Mouse (Mus musculus) left cerebral cortex, adult 2 months (tissue): Measurements from ENCODE around the gene Nedd9. TPM values are rescaled to one million over a fixed set of nuclear protein-coding genes. Genes with fewer than 3 reads are reported as not detected.

Experiments
- DNase-seq, 2 experiments: peaks; one replicate each; pipeline ENCODE4 v3.0.0; 2021 to 2022; ENCODE audit warnings: low spot score in 2 of 2, mixed read lengths in 1 of 2; ENCODE audit errors: extremely low spot score in 1 of 2
- H3K27ac ChIP-seq: fragments of 200-600 bp; 2 replicates; pipeline ENCODE4 v1.8.1; 2022
- H3K4me3 ChIP-seq: fragments of 200-600 bp; 2 replicates; pipeline ENCODE4 v1.8.1; 2022
- CTCF ChIP-seq: fragments of 200-600 bp; IDR thresholded peaks from 2 replicates; pipeline ENCODE4 v1.8.1; 2022; ENCODE audit warnings: antibody characterized with exemption, mild to moderate bottlenecking, moderate library complexity
- intact Hi-C: fragments of 180-260 bp; cut with DNase I; formaldehyde crosslinking; loops from one replicate; pipeline ENCODE4 v1.15.1; 2025
- total RNA-seq, 2 experiments: library from RNA; stranded (reverse); gene quantifications; 2 replicates each; pipeline ENCODE4 v1.2.3; 2021

The Nedd9 gene
- total RNA-seq, 2 experiments from 2014 or later, result 9.5 to 11.2 TPM

- TF ChIP-seq CTCF, result no peak
- Histone ChIP-seq H3K4me3 (no peak overlapping the region), H3K27ac (no peak overlapping the region)
- intact Hi-C loops, result no loop called here
- DNase-seq, result no peak
Measured at GRCm38 (mm10) chr13:41446591-41446990, 40.6 kb downstream of the Nedd9 start.

- no peak for TF ChIP-seq CTCF
- intact Hi-C loops, result loop anchor here (1.0 kb wide), 1 partner anchor 106 kb away; no protein-coding TSS in a partner anchor
- no peak for DNase-seq
- H3K4me3 ChIP-seq, result no peak overlapping the region
- H3K27ac ChIP-seq, result no peak overlapping the region
Measured at GRCm38 (mm10) chr13:41445067-41445808, 41.9 kb downstream of the Nedd9 start.

GRCm38 (mm10) chr13:41444230-41444629 lies 42.9 kb downstream of the Nedd9 start:
- intact Hi-C loops, result no loop called here
- TF ChIP-seq CTCF, result no peak
- Histone ChIP-seq H3K27ac (no peak overlapping the region), H3K4me3 (no peak overlapping the region)
- no peak for DNase-seq

- H3K4me3 ChIP-seq, result no peak overlapping the region
- TF ChIP-seq CTCF, result no peak
- H3K27ac ChIP-seq, result no peak overlapping the region
- DNase-seq, result no peak
- intact Hi-C loops, result no loop called here
Measured at GRCm38 (mm10) chr13:41442145-41442544, 45.0 kb downstream of the Nedd9 start.

GRCm38 (mm10) chr13:41440205-41440604 lies 47.0 kb downstream of the Nedd9 start:
- DNase-seq, result no peak
- H3K4me3 ChIP-seq, result no peak overlapping the region
- intact Hi-C loops, result no loop called here
- H3K27ac ChIP-seq, result no peak overlapping the region
- TF ChIP-seq CTCF, result no peak

GRCm38 (mm10) chr13:41437390-41437789 lies 49.8 kb downstream of the Nedd9 start:
- no peak overlapping the region for H3K27ac ChIP-seq
- H3K4me3 ChIP-seq, result no peak overlapping the region
- intact Hi-C loops, result no loop called here
- TF ChIP-seq CTCF, result no peak
- DNase-seq, result no peak

- no peak for TF ChIP-seq CTCF
- intact Hi-C loops, result no loop called here
- DNase-seq, result no peak
- Histone ChIP-seq H3K4me3 (no peak overlapping the region), H3K27ac (no peak overlapping the region)
Measured at GRCm38 (mm10) chr13:41436731-41437130, 50.4 kb downstream of the Nedd9 start.

GRCm38 (mm10) chr13:41433201-41433600 lies 54.0 kb downstream of the Nedd9 start:
- intact Hi-C loops, result no loop called here
- H3K27ac ChIP-seq, result no peak overlapping the region
- no peak for TF ChIP-seq CTCF
- DNase-seq, result no peak
- H3K4me3 ChIP-seq, result no peak overlapping the region

- intact Hi-C loops, result no loop called here
- Histone ChIP-seq H3K27ac (no peak overlapping the region), H3K4me3 (no peak overlapping the region)
- DNase-seq, result no peak
- no peak for TF ChIP-seq CTCF
Measured at GRCm38 (mm10) chr13:41431795-41432194, 55.4 kb downstream of the Nedd9 start.

- no peak for DNase-seq
- Histone ChIP-seq H3K27ac (no peak overlapping the region), H3K4me3 (no peak overlapping the region)
- intact Hi-C loops, result no loop called here
- no peak for TF ChIP-seq CTCF
Measured at GRCm38 (mm10) chr13:41427046-41427445, 60.1 kb downstream of the Nedd9 start.

GRCm38 (mm10) chr13:41423463-41424074 lies 63.6 kb downstream of the Nedd9 start:
- intact Hi-C loops, result no loop called here
- no peak for DNase-seq
- no peak for TF ChIP-seq CTCF
- Histone ChIP-seq H3K27ac (no peak overlapping the region), H3K4me3 (no peak overlapping the region)

- Histone ChIP-seq H3K4me3 (no peak overlapping the region), H3K27ac (no peak overlapping the region)
- intact Hi-C loops, result no loop called here
- DNase-seq, result no peak
- TF ChIP-seq CTCF, result no peak
Measured at GRCm38 (mm10) chr13:41422581-41422980, 64.6 kb downstream of the Nedd9 start.

- H3K27ac ChIP-seq, result no peak overlapping the region
- intact Hi-C loops, result no loop called here
- no peak overlapping the region for H3K4me3 ChIP-seq
- DNase-seq, result no peak
- TF ChIP-seq CTCF, result no peak
Measured at GRCm38 (mm10) chr13:41420376-41420775, 66.8 kb downstream of the Nedd9 start.
